Mouse (Mus musculus) midbrain, embryonic 15.5 days (tissue): ENCODE measurements around the gene Cemip2. TPM values are rescaled to one million over a fixed set of nuclear protein-coding genes. Genes with fewer than 3 reads are reported as not detected.

Experiments
- ATAC-seq: fragments of 200-750 bp; cut with Nextera tagmentation; replicated peaks from 2 replicates; pipeline ENCODE4 v1.8.0; 2017; ENCODE audit warnings: moderate TSS enrichment
- H3K27ac ChIP-seq: fragments of 300-500 bp; sonication (generic); 2 replicates; pipeline ENCODE4 v1.5.1; 2015; ENCODE audit warnings: mild to moderate bottlenecking, inconsistent platforms
- H3K27me3 ChIP-seq: fragments of 300-500 bp; sonication (generic); replicated peaks from 2 replicates; pipeline ENCODE4 v1.6.1; 2015; ENCODE audit warnings: inconsistent platforms
- H3K36me3 ChIP-seq: fragments of 300-500 bp; sonication (generic); replicated peaks from 2 replicates; pipeline ENCODE4 v1.6.1; 2015; ENCODE audit warnings: inconsistent platforms
- H3K4me1 ChIP-seq: fragments of 300-500 bp; sonication (generic); 2 replicates; pipeline ENCODE4 v1.6.1; 2015; ENCODE audit warnings: inconsistent platforms
- H3K4me2 ChIP-seq: fragments of 300-500 bp; sonication (generic); 2 replicates; pipeline ENCODE4 v1.6.1; 2015; ENCODE audit warnings: inconsistent platforms, mild to moderate bottlenecking, moderate library complexity
- H3K4me3 ChIP-seq: fragments of 300-500 bp; sonication (generic); 2 replicates; pipeline ENCODE4 v1.5.1; 2015; ENCODE audit warnings: mild to moderate bottlenecking, inconsistent platforms
- H3K9ac ChIP-seq: fragments of 300-500 bp; sonication (generic); 2 replicates; pipeline ENCODE4 v1.6.1; 2015; ENCODE audit warnings: mild to moderate bottlenecking, inconsistent platforms
- H3K9me3 ChIP-seq: fragments of 300-500 bp; sonication (generic); 2 replicates; pipeline ENCODE4 v1.6.1; 2016; ENCODE audit warnings: inconsistent platforms
- WGBS: fragments of 180-500 bp; shearing (Covaris S2); methylation state at CpG from one replicate; pipeline ENCODE4 v1.1.7; 2015; ENCODE audit warnings: mixed read lengths; 5-methylcytosine and 5-hydroxymethylcytosine counted together
- polyA plus RNA-seq: library from polyadenylated mRNA; unstranded; fragments of >200 nt; fragmentation: Nextera tagmentation; extraction: Ambion mirVana; gene quantifications from 2 replicates; pipeline ENCODE4 v1.2.1, GENCODE M21; 2015

Cemip2 gene
- polyA plus RNA-seq, 1 experiment from 2014 or later: 41.6 TPM

DNA sequence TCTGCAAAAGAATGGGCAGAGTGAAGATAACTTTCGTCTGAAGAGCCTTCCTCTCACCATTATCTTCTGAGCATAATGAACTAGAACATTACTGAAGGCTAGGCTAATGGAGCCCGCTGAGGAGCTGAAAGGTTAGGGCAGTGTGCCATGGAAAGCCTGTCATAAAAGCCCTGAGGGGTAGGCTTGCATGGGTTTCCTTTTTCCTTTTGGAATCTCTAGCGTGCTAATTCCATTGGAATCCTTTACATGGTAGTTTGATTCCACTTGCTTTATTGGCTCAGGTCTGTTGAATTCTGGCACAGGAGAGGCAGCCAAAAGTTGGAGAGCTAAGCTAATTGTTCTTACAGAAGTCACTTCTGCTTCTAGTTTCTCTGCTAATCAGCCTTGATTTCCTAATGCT lies 20.6 kb downstream of the Cemip2 start:
- Histone ChIP-seq H3K4me3 (no peak overlapping the region), H3K27me3 (no peaks in the 10 kb centered on the region), H3K9ac (no peak overlapping the region), H3K36me3 (peaks cover 25% of the 10 kb centered on the region), H3K9me3 (no peaks in the 10 kb centered on the region), H3K27ac (peak overlapping the region; percentile 48; the same call in 1 of the 2 replicates), H3K4me2 (no peak overlapping the region), H3K4me1 (peaks cover 18% of the 10 kb centered on the region)
- ATAC-seq: no peak
- 22% methylated on average over 3 of the region's 3 CpGs for WGBS

DNA sequence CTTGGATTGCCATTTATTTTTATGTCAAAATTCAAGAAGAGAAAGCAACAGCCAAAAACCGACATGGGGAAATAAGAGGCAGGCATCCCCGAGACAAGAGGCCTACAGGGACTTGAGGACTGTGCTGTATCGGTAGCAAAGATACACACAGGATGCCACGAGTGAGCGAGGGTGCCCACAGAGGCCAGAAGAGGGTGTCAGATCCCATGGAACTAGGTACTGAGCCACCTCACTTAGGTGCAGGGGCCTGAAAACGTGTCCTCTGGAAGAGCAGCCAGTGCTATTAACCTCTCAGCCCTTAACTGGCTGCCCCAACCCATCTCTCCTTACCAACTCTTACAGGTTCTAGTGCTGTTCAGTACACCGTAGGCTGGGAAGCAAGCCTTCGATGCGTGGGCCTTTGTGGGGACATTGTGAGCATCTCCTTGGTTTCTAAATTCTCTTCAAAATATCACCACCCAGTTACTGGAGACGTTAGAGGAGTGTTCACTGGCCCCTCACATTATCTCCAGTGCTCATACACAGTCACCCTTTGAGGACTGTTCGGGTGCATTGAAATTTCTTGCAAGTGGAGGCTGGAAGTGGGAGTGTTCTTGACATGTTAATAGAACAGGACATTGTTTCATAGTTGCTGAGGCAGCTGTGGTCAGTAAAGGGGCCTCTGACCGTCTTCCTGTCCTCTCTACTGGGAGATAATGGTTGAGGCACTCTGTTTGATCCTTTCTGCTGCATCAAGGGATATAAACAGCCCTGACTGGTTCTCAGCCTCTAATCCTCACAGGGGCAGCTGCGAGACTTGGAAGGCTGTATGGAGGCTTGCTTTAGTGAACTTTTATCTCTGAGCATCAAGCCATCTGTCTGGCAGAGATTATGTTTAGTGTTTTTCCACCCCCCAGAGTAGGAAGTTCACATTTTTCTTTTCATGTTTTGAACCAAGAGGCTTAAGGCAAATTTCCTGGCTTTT lies 21.6 kb downstream of the Cemip2 start:
- Histone ChIP-seq H3K4me3 (no peak overlapping the region), H3K36me3 (peaks cover 35% of the 10 kb centered on the region), H3K9ac (no peak overlapping the region), H3K27me3 (no peaks in the 10 kb centered on the region), H3K9me3 (no peaks in the 10 kb centered on the region), H3K27ac (peak overlapping the region; percentile 58), H3K4me2 (no peak overlapping the region), H3K4me1 (peaks cover 18% of the 10 kb centered on the region)
- ATAC-seq: 0 out of 2 replicates have a peak, but pooled peaks have one; percentile 34
- 45% methylated on average over 13 of the region's 13 CpGs for WGBS

DNA sequence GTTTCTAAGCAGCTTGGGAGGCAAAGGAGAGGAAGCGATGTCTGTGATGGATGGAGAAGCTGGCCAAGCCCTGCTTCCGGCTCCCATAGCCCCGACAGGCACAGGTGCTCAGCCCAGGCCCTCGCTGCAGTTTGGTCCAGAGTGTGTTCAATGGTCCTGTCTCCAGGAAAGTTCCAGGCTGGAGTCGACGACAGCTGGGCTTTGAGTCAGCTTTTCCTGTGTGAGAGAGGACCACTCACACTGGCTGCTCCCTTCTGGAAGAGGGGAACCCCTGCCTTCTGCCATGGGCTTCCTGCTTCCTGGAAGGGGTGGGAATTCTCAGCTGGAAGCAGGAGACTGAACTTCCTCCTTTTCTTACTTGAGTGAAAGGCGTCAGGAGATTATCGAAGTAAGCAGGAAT lies 26.3 kb downstream of the Cemip2 start:
- H3K9me3 ChIP-seq: no peaks in the 10 kb centered on the region
- no peak overlapping the region for H3K27ac ChIP-seq
- no peaks in the 10 kb centered on the region for H3K27me3 ChIP-seq
- no peak overlapping the region for H3K9ac ChIP-seq
- H3K4me3 ChIP-seq: no peak overlapping the region
- H3K4me1 ChIP-seq: peaks cover 11% of the 10 kb centered on the region
- no peak for ATAC-seq
- H3K4me2 ChIP-seq: no peak overlapping the region
- WGBS: 90% methylated on average over 8 of the region's 8 CpGs
- peaks cover 64% of the 10 kb centered on the region for H3K36me3 ChIP-seq

DNA sequence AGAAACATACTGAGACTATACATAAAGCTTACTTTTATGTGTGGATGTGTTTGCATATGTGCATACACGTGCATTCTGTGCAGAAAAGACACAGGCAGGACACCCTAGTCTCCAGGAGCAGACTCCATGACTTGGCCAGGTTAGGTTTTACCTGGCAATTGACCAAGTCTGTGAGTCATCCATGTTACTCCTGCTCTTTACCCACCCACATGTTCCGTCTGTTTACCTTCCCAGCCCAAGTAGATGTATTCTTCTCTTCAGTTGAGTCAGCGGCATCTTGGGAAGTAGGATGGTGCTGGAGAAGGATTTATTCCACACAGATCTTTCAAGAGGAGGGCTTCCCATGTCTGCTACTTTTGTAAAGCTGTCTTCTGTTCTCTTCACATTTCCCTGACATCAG lies 27.2 kb downstream of the Cemip2 start:
- 94% methylated on average over 3 of the region's 3 CpGs for WGBS
- H3K9ac ChIP-seq: no peak overlapping the region

DNA sequence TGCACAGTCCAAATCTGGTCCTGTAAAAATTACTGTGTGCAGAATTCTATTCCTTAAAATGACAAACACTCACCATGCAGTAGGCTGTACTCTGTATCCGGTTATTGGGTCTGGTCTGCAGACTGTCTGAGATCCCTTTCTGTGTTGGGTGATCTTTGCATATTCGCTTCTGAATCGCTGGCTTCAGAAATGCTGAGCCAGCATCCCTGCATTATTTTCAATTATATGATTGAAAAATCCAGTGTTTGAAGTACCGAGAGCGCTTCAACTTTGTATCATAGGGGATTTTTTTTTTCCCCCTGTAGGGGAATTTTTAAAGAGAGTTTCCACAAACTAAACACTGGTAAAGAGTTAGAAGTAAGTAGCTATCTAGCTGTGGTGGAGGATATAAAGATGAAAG lies 32.0 kb downstream of the Cemip2 start:
- H3K27ac ChIP-seq: no peak overlapping the region
- 90% methylated on average over 5 of the region's 5 CpGs for WGBS
- H3K4me3 ChIP-seq: no peak overlapping the region
- no peaks in the 10 kb centered on the region for H3K4me1 ChIP-seq
- no peak overlapping the region for H3K9ac ChIP-seq
- no peak for ATAC-seq
- H3K27me3 ChIP-seq: no peaks in the 10 kb centered on the region
- peaks cover 69% of the 10 kb centered on the region for H3K36me3 ChIP-seq
- no peaks in the 10 kb centered on the region for H3K9me3 ChIP-seq
- no peak overlapping the region for H3K4me2 ChIP-seq

More for the DNA sequence above, 27.2 kb downstream of the Cemip2 start:
- peaks cover 3% of the 10 kb centered on the region; the same call in 1 of the 2 replicates for H3K4me1 ChIP-seq
- H3K27me3 ChIP-seq: no peaks in the 10 kb centered on the region
- peaks cover 67% of the 10 kb centered on the region for H3K36me3 ChIP-seq
- no peak overlapping the region for H3K27ac ChIP-seq
- no peak for ATAC-seq
- no peak overlapping the region for H3K4me3 ChIP-seq
- H3K4me2 ChIP-seq: no peak overlapping the region
- H3K9me3 ChIP-seq: no peaks in the 10 kb centered on the region

DNA sequence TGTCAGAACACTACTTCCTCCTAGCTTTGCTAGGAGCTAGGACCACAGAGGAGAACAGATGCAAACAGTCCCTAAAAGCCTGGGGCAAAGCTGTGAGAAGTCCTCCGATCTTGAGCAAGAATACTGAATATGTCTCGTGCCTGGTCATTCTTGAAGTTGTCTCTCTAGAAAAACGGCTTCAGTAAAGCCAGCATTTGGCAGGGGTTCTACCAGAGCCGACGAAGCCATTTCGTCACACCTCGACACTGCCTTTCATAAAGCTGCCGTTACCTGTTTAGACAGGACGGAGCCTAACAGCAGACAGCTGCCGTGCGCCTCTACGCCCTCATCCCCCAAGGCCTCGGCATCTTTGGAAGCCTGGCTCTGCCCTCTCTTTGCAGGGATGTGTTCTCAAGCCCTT lies 35.4 kb downstream of the Cemip2 start:
- Histone ChIP-seq H3K4me2 (no peak overlapping the region), H3K9me3 (no peaks in the 10 kb centered on the region), H3K27me3 (no peaks in the 10 kb centered on the region), H3K36me3 (peaks cover 69% of the 10 kb centered on the region), H3K4me1 (no peaks in the 10 kb centered on the region), H3K27ac (no peak overlapping the region), H3K4me3 (no peak overlapping the region), H3K9ac (no peak overlapping the region)
- no peak for ATAC-seq
- 91% methylated on average over 13 of the region's 13 CpGs for WGBS

DNA sequence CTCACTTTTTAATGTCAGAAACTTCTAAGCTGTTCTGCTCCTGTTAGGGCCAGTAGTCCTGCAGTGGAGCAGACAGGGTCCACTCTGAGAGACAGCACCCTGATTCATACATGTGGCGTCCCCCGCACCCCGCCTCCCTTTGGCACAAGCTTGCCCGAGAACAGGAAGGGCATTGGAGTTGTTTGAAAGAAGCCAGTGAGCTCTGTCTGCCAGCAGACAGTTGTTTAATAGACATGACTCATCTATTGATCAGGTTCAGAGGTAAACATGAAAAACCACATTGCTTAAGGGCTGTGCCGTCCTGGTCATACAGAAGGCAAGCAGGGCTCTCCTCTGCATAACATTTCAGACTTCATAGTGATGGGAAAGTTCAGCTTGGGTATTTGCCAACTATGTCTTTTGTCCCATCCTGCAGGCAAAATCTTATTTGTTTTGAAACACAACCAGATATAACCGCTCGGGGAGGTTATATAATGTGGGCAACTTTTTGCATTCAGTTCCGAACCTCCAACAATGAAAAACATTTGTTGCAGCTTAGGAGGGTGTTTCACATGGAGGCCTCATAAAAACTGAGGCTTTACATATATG lies 36.4 kb downstream of the Cemip2 start:
- no peak for ATAC-seq

DNA sequence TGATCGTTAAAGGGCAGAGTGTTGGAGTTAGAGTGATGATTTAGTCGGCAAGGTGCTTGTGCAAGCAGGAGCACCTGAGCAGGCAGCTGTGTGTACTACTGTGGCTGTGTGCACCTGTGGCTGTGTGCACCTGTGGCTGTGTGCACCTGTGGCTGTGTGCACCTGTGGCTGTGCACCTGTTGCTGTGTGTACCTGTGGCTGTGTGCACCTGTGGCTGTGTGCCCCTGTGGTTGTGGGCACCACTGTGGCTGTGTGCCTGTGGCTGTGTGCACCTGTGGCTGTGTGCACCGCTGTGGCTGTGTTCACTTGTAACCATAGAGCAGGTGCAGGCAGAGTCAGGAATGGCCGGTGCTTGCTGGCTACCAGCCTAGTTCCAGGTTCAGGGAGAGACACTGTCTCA lies 38.1 kb downstream of the Cemip2 start:
- Histone ChIP-seq H3K9ac (no peak overlapping the region), H3K4me2 (no peak overlapping the region), H3K36me3 (peaks cover 59% of the 10 kb centered on the region), H3K4me1 (no peaks in the 10 kb centered on the region), H3K4me3 (no peak overlapping the region), H3K9me3 (no peaks in the 10 kb centered on the region), H3K27ac (no peak overlapping the region), H3K27me3 (no peaks in the 10 kb centered on the region)
- no peak for ATAC-seq
- WGBS: 97% methylated on average over 4 of the region's 4 CpGs

More for the DNA sequence above, 36.4 kb downstream of the Cemip2 start:
- H3K4me1 ChIP-seq: no peaks in the 10 kb centered on the region
- peaks cover 68% of the 10 kb centered on the region for H3K36me3 ChIP-seq
- H3K27me3 ChIP-seq: no peaks in the 10 kb centered on the region
- H3K9me3 ChIP-seq: no peaks in the 10 kb centered on the region
- 82% methylated on average over 8 of the region's 8 CpGs for WGBS
- no peak overlapping the region for H3K27ac ChIP-seq
- no peak overlapping the region for H3K4me3 ChIP-seq
- no peak overlapping the region for H3K4me2 ChIP-seq
- H3K9ac ChIP-seq: no peak overlapping the region

DNA sequence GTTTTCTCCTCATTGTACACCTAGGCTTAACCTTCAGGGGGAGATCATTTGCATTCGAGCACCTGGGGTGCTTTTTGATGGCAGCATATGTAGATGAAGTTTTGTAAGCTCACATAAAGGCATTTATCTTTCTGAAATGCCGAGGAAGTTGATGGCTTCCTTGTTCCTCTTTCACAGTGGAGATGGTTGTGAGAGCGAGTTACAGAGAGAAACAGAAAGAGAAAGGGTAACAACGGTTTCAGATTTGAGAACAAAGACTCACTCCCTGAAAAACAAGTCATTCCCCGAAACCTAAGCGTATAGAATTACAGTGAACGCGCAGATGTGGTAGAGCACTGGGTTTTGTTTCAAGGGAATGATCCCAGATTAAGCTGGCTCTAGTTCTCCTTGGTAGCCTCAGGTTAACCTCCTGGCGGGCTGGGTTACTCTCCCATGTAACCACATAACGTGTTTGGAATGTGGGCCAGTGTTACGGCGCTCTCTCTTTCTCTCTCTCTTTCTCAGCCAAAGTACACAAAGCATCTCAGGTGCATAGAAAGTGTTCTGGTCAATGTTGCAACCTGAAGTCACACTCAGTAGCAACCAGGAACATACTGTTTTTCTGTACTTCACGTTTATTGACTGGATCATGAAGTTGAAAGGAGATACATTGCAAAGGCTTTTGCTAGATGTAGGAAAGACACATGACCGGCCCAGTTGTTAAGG lies 40.0 kb downstream of the Cemip2 start:
- Histone ChIP-seq H3K9ac (no peak overlapping the region), H3K27me3 (no peaks in the 10 kb centered on the region), H3K36me3 (peaks cover 44% of the 10 kb centered on the region), H3K4me2 (no peak overlapping the region), H3K27ac (no peak overlapping the region), H3K4me1 (no peaks in the 10 kb centered on the region), H3K9me3 (no peaks in the 10 kb centered on the region), H3K4me3 (no peak overlapping the region)
- 92% methylated on average over 14 of the region's 14 CpGs for WGBS
- no peak for ATAC-seq

DNA sequence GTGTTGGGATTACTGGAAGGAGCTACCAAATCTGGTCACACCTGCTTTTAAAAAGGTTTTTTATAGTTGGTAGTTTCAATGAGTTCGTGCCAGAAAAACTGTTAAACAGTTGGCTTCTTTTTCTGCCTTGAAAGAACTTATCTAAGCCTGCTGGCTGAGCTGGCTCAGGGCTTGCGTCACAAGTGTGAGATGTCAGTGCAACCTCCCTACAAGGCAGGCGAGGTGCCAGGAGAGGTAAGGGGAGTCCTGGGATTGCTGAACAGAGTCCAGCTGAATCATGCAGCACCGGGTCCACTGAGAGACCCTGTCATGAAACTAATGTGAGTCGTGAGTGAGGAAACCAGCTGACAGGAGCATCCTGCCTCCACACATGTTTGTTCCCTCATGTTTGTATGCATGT lies 41.4 kb downstream of the Cemip2 start:
- H3K27ac ChIP-seq: no peak overlapping the region
- H3K4me2 ChIP-seq: no peak overlapping the region
- H3K4me1 ChIP-seq: no peaks in the 10 kb centered on the region
- H3K9me3 ChIP-seq: no peaks in the 10 kb centered on the region
- H3K36me3 ChIP-seq: peaks cover 35% of the 10 kb centered on the region
- no peak overlapping the region for H3K9ac ChIP-seq
- no peaks in the 10 kb centered on the region for H3K27me3 ChIP-seq
- 78% methylated on average over 5 of the region's 5 CpGs for WGBS
- no peak overlapping the region for H3K4me3 ChIP-seq
- no peak for ATAC-seq

DNA sequence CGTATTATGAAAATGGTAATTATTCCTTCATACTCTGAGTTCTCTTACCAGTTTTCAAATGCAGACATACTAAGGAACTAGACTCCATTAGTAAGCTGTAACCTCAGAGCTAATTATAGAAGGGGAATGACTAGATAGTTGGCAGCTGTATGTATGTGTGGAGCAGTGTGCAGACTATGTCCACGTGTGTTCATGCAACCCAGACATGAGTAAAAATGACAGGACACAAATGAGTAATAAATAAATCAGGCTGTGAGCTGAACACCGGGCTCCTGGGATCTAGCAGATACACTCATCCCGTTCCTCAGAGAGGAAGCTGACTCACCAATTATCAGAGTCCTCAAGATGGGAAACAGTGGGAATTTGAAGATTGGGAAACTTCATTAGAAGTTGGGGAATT lies 42.0 kb downstream of the Cemip2 start:
- peaks cover 30% of the 10 kb centered on the region for H3K36me3 ChIP-seq
- ATAC-seq: no peak

DNA sequence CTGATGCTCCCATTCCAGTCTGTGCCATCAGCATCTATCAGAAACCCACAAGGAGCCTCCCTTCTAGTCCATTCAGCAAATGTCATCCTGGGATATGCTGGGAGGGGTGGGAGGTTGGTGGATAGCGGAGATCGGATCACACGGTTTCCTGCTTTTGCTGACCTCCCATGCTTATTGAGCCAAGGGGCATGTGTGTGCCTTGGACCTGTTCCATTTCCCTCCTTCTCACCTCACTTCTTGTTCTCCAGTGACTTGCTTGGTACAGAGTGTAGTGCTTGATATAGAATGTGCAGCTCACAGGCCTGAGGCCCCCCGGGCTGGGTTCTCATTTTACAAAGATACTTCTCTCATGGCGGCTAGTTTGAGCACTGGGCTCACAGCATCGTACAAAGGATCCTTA lies 43.7 kb downstream of the Cemip2 start:
- Histone ChIP-seq H3K4me3 (no peak overlapping the region), H3K27ac (no peak overlapping the region), H3K4me2 (no peak overlapping the region), H3K9ac (no peak overlapping the region), H3K9me3 (no peaks in the 10 kb centered on the region), H3K4me1 (no peaks in the 10 kb centered on the region), H3K27me3 (no peaks in the 10 kb centered on the region), H3K36me3 (peaks cover 28% of the 10 kb centered on the region)
- 86% methylated on average over 6 of the region's 6 CpGs for WGBS
- no peak for ATAC-seq

More for the DNA sequence above, 42.0 kb downstream of the Cemip2 start:
- WGBS: 83% methylated on average over 4 of the region's 4 CpGs
- no peak overlapping the region for H3K4me2 ChIP-seq
- no peaks in the 10 kb centered on the region for H3K27me3 ChIP-seq
- no peaks in the 10 kb centered on the region for H3K9me3 ChIP-seq
- H3K4me1 ChIP-seq: no peaks in the 10 kb centered on the region
- H3K4me3 ChIP-seq: no peak overlapping the region
- H3K27ac ChIP-seq: no peak overlapping the region
- H3K9ac ChIP-seq: no peak overlapping the region
